Mouse (Mus musculus) brain, embryonic 14.5 days (tissue): Measurements from ENCODE around the gene Nmd3.

ENCODE experiments used
- CTCF ChIP-seq: fragments of 200-500 bp; IDR thresholded peaks from 2 replicates; pipeline ENCODE4 v1.5.1; 2012; ENCODE audit warnings: inconsistent platforms, mild to moderate bottlenecking, moderate library complexity, borderline replicate concordance; ENCODE audit not compliant: insufficient read depth, insufficient read length; ENCODE audit errors: extremely low read depth
- POLR2A ChIP-seq: fragments of 200-500 bp; IDR thresholded peaks from 2 replicates; pipeline ENCODE4 v1.6.1; 2012; ENCODE audit warnings: mild to moderate bottlenecking, inconsistent platforms, borderline replicate concordance; ENCODE audit not compliant: poor library complexity, insufficient read depth, insufficient read length, severe bottlenecking; ENCODE audit errors: extremely low read depth

DNA sequence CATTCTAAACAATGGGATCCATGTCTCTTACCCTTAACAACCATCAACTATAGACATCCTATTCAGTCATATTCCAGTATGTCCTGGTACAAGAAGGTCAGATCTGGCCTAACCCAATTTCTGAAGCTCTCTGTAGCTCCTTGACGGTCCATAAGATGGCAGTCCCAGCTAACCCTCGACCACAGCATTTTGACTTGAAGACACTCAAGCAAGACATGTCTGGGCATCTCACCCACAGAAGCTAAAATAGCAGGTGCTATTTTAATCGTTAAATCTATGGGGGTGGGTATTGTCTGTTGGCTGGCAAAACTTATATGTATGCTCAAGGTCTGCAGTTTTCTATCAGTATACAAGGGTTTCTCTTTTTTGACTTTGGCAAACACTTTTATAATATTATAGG, 33.4 kb downstream of the Nmd3 start:
- TF ChIP-seq CTCF (no peak), POLR2A (no peak)
